Mouse (Mus musculus): ENCODE results near the gene Rph3al. TPM values are rescaled to one million over a fixed set of nuclear protein-coding genes. Genes with fewer than 3 reads are reported as not detected.

Rph3al gene
- total RNA-seq, 2 experiments from 2014 or later, result 2.9 to 3.4 TPM

GRCm38 (mm10) chr11:75956651-75957050 is 18.4 kb upstream of the Rph3al start:
- intact Hi-C loops (cut with DNase I), result no loop called here
- DNase-seq (ENCODE audit: low spot score in 2 of 2), result no peak

DNA sequence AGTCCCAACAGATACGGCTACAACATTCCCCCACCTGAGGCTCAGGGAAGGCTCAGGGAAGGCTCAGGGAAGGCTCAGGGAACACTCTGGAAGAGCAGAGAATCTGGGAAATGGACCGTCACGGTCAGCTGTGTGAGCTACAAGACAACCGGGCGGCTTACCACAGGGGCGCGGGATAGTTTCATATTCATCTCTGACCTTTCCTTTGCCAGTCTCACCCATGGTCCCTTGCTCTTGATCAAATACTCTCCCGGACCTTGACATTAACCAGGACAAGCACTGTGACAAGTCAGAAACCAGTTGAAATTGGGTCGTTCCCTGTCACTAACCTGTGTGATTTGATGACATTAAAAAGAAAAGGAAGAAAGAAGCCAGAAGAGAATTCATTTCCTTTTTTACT is 16.7 kb upstream of the Rph3al start:
- DNase-seq (ENCODE audit: low spot score in 2 of 2), result no peak
- intact Hi-C loops (cut with DNase I), result no loop called here

GRCm38 (mm10) chr11:75951895-75952294 is 13.7 kb upstream of the Rph3al start:
- no peak for DNase-seq (ENCODE audit: low spot score in 2 of 2)
- intact Hi-C loops (cut with DNase I), result no loop called here

DNA sequence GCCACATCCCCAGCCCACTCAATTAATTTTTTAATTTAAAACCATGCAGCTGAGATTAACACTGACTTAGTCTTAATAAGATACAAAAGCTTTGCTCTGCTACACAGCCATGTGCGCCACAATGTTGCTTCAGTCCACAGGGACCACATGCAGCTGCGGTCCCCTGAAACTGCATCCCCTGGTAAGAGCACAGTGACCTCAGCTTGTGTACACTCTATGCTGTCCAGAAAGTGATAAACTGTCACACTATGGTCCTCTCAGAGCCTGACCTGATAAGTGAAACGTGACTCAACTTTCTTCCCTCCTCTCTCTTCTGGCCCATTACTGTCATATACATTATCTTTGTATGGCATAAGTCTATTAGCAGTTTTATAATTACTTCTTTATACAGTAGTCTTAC is 12.2 kb upstream of the Rph3al start:
- intact Hi-C loops (cut with DNase I), result no loop called here
- no peak for DNase-seq (ENCODE audit: low spot score in 2 of 2)

- intact Hi-C loops (cut with DNase I), result no loop called here
- DNase-seq (ENCODE audit: low spot score in 2 of 2), result no peak
Observed at GRCm38 (mm10) chr11:75948789-75949188, 10.6 kb upstream of the Rph3al start.

GRCm38 (mm10) chr11:75947223-75947622 is 9.0 kb upstream of the Rph3al start:
- no peak for DNase-seq (ENCODE audit: low spot score in 2 of 2)
- intact Hi-C loops (cut with DNase I), result no loop called here

DNA sequence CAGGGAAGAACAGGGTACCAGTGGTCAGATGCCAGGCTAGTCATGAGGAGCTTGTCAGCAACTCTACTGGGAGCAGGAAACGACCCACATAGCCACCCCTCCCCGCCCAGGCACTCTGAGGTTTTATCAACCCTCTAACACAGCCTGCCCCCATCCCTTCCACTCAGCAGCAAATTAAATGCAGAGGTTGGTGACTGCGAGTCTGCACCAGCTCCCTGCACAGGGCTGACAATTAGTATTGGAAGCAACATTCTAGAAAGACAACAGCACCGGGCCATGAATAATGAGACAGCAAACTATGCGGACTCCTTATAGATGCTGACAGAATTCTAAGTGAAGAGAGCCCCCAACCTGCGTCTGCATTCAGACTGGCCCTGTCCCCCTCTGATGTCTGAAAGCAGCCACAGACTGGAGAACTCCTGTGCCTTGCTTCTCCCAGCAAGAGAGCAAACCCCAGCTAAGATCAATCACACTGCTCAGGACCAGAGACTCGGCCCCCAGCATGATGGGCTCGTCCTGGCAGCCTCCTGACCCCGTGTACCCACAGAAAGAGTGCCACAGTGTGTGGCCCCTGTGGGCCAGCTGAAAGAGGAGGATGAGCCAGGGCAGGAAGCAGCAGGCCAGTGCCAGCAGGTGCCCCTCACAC is 7.7 kb upstream of the Rph3al start:
- no peak for DNase-seq (ENCODE audit: low spot score in 2 of 2)
- intact Hi-C loops (cut with DNase I), result no loop called here

DNA sequence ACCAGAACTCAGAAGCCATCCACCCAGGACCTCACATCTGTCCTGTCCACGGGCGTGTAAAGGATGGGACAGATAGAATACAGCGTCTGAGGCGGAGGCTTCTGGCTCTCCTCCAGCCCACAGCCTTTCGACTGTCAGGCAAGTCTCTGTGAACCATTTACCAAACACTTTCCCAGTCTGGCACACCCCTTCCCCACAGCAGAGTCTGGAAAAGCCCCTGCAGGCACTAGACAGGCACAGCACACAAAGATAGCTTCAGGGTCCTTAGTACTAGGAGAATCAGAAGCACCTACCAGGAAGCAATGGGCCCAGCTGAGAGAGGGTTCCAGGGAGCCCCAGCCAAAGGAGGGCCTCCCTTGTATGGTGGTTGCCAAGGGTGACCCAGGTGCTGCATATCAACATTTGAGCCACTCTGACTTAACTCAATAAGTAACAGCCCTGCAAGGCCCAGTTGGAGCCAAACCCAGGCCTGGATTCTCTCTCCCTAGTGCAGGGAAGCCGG is 808 bp downstream of the Rph3al start:
- intact Hi-C loops (cut with DNase I), result no loop called here
- no peak for DNase-seq (ENCODE audit: low spot score in 2 of 2)

DNA sequence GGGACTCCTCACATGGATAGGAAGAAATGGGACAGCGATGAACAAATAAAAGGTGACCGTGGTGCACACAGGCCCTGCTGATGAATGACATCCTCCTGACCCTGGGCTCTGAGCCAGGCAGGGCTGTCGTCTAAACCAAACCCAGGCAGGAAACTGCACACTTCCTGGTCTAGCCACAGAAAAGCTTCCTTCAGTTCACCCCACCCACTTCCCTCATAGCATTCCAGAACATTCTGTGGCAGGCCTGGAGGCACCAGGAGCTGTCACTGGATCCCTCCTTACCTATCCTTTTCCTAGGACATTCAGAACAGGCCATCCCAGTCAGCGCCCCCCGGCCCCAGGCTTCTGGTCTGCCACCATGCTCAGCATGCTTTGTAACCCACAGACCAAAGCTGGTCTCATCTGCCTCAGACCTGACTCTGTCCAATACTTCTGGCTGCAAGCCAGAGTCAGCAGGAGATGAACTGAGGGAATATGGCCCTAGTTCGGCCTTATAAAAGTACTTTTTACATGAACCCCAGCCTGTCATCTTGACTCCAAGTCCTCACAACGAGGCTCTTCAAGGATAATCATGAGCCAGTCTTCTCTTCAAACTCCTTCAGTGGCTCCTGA is 2.3 kb downstream of the Rph3al start:
- intact Hi-C loops (cut with DNase I), result no loop called here
- DNase-seq (ENCODE audit: low spot score in 2 of 2), result no peak

- intact Hi-C loops (cut with DNase I), result no loop called here
- DNase-seq (ENCODE audit: low spot score in 2 of 2), result no peak
Observed at GRCm38 (mm10) chr11:75934425-75934824, 3.8 kb downstream of the Rph3al start.

DNA sequence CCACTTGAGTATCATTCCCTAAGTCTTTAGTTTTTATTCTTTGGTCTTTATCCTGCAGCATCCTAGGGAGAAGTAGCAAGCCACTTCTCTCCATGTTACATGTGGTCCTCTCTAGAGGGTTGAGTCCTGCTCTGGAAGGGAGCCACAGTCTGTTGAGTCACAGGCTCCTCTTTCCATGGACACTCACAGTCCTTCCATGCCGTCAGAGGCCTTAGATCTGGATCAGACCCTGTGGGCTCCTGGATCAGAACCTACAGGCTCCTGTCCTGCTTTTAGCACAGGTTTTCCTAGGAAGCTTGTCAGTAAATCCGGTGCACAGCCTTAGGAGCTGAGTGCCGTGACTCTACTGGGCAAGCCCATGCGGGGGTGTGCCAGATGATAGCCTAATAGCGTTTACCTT is 4.9 kb downstream of the Rph3al start:
- no peak for DNase-seq (ENCODE audit: low spot score in 2 of 2)

DNA sequence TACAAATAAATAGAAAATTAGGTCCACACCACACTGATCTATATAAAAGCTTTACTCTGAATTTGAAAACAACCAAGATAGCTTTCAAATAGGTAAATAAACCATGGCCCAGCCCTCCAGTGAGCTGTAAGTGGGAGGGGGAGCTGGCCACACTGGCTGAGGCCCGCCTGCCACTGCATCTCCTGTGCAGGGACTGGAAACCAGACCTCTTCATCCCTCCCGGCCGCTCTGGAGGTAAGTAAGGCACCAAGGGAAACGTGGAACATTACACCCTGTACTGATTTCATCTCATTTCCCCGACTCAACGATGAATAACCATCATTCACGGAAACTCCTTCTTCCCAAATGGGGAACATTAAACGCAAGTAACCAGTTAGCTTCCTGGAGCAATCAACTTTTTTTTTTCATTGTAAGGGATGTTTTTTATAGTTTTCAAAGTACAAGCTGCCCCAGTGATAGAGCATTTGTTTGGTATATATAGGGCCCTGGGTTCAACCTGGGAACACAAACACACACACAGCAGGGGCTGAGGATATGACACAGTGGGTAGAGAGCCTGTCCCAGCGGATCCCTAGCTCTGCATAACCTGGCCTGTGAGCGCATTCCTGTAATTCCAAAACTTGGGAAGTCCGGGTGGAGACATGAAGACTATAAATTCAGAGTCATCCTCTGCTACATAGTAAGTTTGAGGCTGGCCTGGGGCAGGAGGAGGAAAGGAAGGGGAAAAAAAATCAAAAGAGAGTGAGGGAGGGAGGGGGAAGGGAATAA is 7.1 kb downstream of the Rph3al start:
- DNase-seq (ENCODE audit: low spot score in 2 of 2), result no peak
- intact Hi-C loops (cut with DNase I), result no loop called here

More for the DNA sequence above, 4.9 kb downstream of the Rph3al start:
- intact Hi-C loops (cut with DNase I), result no loop called here

GRCm38 (mm10) chr11:75930208-75930607 is 8.0 kb downstream of the Rph3al start:
- intact Hi-C loops (cut with DNase I), result no loop called here

GRCm38 (mm10) chr11:75927881-75928280 is 10.3 kb downstream of the Rph3al start:
- no peak for DNase-seq (ENCODE audit: low spot score in 2 of 2)
- intact Hi-C loops (cut with DNase I), result no loop called here

More at GRCm38 (mm10) chr11:75930208-75930607, 8.0 kb downstream of the Rph3al start:
- no peak for DNase-seq (ENCODE audit: low spot score in 2 of 2)

DNA sequence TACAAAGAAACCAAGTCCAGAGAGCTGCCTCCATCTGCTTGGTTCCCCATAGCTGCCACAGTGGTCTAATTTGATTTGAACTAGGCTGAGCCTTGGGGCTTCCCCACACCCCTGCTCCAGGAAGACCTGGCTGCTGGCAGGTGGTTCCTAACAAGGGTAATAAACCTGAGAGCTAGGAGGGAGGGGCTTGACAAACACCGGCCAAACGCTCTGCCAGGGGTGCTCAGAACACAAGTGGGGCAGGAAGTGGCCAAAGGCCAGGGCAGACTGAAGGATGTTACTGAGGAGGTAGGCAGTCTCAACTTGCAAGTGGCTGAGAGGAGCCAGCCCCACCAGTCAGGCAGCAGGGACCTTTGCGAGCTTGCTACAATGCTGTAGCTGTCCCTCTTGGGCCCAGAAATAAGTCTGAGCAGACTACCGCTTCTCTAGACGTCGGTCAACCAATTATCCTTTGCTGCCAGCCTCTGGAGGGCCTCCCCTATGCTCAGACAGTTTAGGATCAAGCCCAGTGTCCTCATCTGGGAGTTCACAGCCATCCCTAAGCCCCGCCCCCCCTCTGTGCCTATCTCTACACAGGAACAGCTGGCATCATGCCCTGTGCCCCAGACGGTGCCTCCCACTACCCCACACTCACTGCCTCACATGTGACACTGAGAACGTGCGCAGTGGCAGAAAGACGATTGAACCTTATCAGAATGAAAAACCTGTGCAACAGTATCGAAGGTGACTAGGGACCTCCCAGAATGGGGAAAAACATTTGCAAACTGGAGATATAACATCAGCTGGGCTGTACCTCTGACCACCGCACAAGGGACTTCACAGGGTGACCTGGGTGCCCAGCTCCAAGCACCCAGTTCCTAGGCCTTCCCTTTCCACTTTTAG is 11.6 kb downstream of the Rph3al start:
- intact Hi-C loops (cut with DNase I), result no loop called here
- DNase-seq (ENCODE audit: low spot score in 2 of 2), result no peak

DNA sequence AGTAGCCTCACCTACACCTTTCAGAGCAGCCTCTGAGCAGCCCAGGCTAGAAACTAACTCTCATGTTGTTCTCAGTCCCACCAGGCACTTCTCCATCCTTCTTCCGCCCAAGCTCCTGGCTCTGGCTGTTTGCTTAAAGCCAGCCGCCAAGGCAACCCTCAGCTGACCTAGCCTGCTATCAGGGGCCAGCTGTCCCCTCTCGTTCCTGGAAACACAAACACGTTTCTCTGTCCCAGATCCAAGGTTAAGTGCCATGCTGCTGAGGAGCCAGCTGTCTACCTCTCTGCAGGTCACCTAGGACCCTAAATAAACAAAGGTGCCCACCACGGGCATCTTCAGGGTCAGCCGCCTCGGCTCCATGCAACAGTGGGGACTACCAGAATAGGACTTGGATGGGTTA is 12.4 kb downstream of the Rph3al start:
- DNase-seq (ENCODE audit: low spot score in 2 of 2), result no peak
- intact Hi-C loops (cut with DNase I), result no loop called here

DNA sequence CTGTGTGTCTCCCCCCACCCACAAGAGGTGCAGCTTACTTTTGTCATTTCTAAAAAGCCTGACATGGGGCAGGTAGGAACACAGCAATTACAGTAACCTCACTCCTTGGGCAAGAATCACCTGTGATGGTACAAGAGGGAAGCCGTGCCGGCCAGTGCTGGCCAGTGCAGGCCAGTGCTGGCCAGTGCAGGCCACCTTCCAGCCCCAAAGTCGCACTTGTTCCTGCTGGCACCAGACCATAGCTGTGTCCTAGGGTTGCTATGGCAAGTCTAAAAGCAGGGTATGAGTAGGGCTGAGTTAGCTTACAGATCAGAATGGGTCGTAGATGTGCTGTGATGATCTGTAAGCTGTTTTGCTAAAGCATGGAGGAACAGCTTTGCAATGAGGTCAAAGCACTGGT is 15.5 kb downstream of the Rph3al start:
- intact Hi-C loops (cut with DNase I), result no loop called here
- DNase-seq (ENCODE audit: low spot score in 2 of 2), result no peak

- intact Hi-C loops (cut with DNase I), result loop anchor here (10.0 kb wide), 1 partner anchor 246 kb away; no protein-coding TSS in a partner anchor
Observed at GRCm38 (mm10) chr11:75919139-75919538, 19.1 kb downstream of the Rph3al start.

DNA sequence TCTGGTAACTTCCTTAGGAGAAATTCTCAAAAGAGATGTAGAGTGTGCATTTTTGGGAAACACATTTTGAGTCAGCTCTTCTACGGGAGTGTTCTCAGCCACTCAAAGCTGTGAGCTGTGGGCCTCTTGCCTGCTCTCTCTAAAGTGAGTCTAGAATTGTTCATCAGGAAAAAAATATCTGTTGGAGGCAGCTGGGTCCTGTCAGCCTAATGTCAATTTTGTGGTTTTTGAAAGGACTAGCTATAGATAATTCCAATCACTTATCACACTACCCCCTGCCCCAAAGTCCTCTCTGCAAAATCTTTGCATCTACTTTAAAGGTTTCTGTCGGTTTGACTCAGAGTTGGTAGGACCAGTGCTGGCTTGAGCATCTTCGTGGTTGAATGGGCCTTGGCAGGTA is 20.9 kb downstream of the Rph3al start:
- DNase-seq (ENCODE audit: low spot score in 2 of 2), result no peak
- intact Hi-C loops (cut with DNase I), result loop anchor here (10.0 kb wide), 1 partner anchor 247 kb away; no protein-coding TSS in a partner anchor

More at GRCm38 (mm10) chr11:75919139-75919538, 19.1 kb downstream of the Rph3al start:
- DNase-seq (ENCODE audit: low spot score in 2 of 2), result no peak
